Mouse (Mus musculus): ENCODE data around the gene Glra3. TPM values are rescaled to one million over a fixed set of nuclear protein-coding genes. Genes with fewer than 3 reads are reported as not detected.

Glra3 gene
- total RNA-seq (2021) = not detected
- long read RNA-seq, experiment 1 = 0 reads
- long read RNA-seq, experiment 2 = 0 reads

GRCm38 (mm10) chr8:55939870-55940525, at the start of gene Glra3:
Gene Glra3, plus strand, starts transcription at chr8:55940460.
- intact Hi-C loops (cut with DNase I; ENCODE audit: low total_unique reads) = no loop called here
- DNase-seq = no peak

- intact Hi-C loops (cut with DNase I; ENCODE audit: low total_unique reads) = loop anchor here (10.0 kb wide), 1 partner anchor 588 kb away; no protein-coding TSS in a partner anchor
- DNase-seq = no peak
Observed at GRCm38 (mm10) chr8:55906848-55907247, 33.4 kb upstream of the Glra3 start, which contains the start of gene Adam29. Gene Adam29, minus strand, starts transcription at chr8:55906948.

GRCm38 (mm10) chr8:55940526-55940880, 243 bp downstream of the Glra3 start:
- intact Hi-C loops (cut with DNase I; ENCODE audit: low total_unique reads) = no loop called here
- no peak for DNase-seq

GRCm38 (mm10) chr8:55964759-55965320, 24.6 kb downstream of the Glra3 start:
- intact Hi-C loops (cut with DNase I; ENCODE audit: low total_unique reads) = no loop called here
- DNase-seq = no peak

- DNase-seq = no peak
Observed at GRCm38 (mm10) chr8:55997859-55998258, 57.6 kb downstream of the Glra3 start.

GRCm38 (mm10) chr8:56054324-56054723, 114.1 kb downstream of the Glra3 start:
- no peak for DNase-seq
- intact Hi-C loops (cut with DNase I; ENCODE audit: low total_unique reads) = no loop called here

More at GRCm38 (mm10) chr8:55997859-55998258, 57.6 kb downstream of the Glra3 start:
- intact Hi-C loops (cut with DNase I; ENCODE audit: low total_unique reads) = no loop called here

- intact Hi-C loops (cut with DNase I; ENCODE audit: low total_unique reads) = no loop called here
- DNase-seq = peak; percentile 49
Observed at GRCm38 (mm10) chr8:56063081-56063480, 122.8 kb downstream of the Glra3 start.

GRCm38 (mm10) chr8:56070486-56071254, 130.4 kb downstream of the Glra3 start:
- intact Hi-C loops (cut with DNase I; ENCODE audit: low total_unique reads) = no loop called here
- DNase-seq = no peak

GRCm38 (mm10) chr8:56083654-56084053, 143.4 kb downstream of the Glra3 start:
- intact Hi-C loops (cut with DNase I; ENCODE audit: low total_unique reads) = no loop called here
- no peak for DNase-seq

GRCm38 (mm10) chr8:56094385-56094784, 154.1 kb downstream of the Glra3 start:
- no peak for DNase-seq
- intact Hi-C loops (cut with DNase I; ENCODE audit: low total_unique reads) = no loop called here

- no peak for DNase-seq
- intact Hi-C loops (cut with DNase I; ENCODE audit: low total_unique reads) = no loop called here
Observed at GRCm38 (mm10) chr8:56110296-56110695, 170.0 kb downstream of the Glra3 start.

GRCm38 (mm10) chr8:56129357-56129756, 189.1 kb downstream of the Glra3 start:
- intact Hi-C loops (cut with DNase I; ENCODE audit: low total_unique reads) = no loop called here

GRCm38 (mm10) chr8:56150697-56151096, 210.4 kb downstream of the Glra3 start:
- no peak for DNase-seq
- intact Hi-C loops (cut with DNase I; ENCODE audit: low total_unique reads) = no loop called here

More at GRCm38 (mm10) chr8:56129357-56129756, 189.1 kb downstream of the Glra3 start:
- no peak for DNase-seq

GRCm38 (mm10) chr8:56151574-56151973, 211.3 kb downstream of the Glra3 start:
- no peak for DNase-seq
- intact Hi-C loops (cut with DNase I; ENCODE audit: low total_unique reads) = no loop called here

GRCm38 (mm10) chr8:56158966-56159365, 218.7 kb downstream of the Glra3 start:
- no peak for DNase-seq
- intact Hi-C loops (cut with DNase I; ENCODE audit: low total_unique reads) = no loop called here

Other genes starting within 250 kb of the Glra3 start
- not detected for gene Adam29, start 33.5 kb upstream of the Glra3 start, total RNA-seq (2021)